Mouse (Mus musculus): ENCODE data around the gene Mapre1.

DNA sequence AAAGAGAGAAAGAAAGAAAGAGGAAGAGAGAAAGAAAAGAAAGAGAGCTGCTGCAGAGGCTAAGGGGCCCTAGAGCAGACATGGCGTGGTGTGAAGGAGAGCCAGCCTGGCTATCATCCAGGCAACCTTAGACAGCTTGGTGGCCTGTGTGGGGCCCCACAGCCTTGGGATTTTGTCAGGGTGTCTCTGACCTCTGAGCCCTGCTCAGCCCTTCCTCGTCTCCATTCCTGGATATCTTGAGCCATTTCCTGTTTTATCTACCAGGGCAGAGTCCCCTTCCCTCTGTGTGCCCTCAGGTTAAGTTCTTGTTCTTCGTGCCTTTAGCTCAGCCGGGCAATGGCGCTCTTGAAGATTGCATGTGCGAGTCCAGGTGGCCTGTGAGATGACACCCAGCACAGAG lies 67.8 kb downstream of the Mapre1 start:
- TF ChIP-seq CTCF (IDR thresholded peaks at IDR 0.05; ENCODE audit: borderline replicate concordance, control insufficient read depth, extremely low read depth, insufficient read depth, low read length, poor library complexity) (no peak), POLR2A (IDR thresholded peaks at IDR 0.05; ENCODE audit: control insufficient read depth, extremely low read depth, insufficient read depth, low read length, poor library complexity) (no peak)
